Mouse (Mus musculus) cerebellum, postnatal 14 days (tissue): ENCODE results near the gene Aox3.
A peak's percentile ranks its signal among the peaks of the same experiment; 100 is the strongest.

Experiments used
- DNase-seq, 2 experiments: peaks; one replicate each; pipeline ENCODE4 v3.0.0; 2021; ENCODE audit warnings: mixed read lengths in 2 of 2

Aox3 gene

GRCm38 (mm10) chr1:58112880-58113279 lies at the start of gene Aox3:
Gene Aox3, plus strand, starts transcription at chr1:58113130.
- peak; percentile 92 to 96 for DNase-seq

DNA sequence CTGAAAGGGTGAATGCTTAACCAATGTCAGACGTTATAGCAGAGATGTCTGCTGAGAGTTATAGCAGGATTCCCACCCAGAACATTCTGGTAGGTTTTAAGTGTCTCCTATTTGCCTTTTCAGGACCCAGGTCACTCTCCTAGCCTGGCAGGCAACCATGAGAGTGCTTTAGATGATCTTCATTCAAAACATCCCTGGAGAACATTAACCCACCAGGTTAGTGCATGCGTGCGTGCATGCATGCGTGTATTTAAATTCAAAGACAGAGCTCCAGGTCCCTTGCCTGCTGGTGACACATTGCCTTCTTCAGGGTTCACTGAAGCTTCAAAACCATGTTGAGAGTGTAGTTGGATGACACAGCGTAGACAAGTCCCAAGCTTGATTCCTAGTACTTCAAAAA lies 47.8 kb upstream of the Aox3 start:
- no peak for DNase-seq

- no peak for DNase-seq
These were observed 47.3 kb upstream of the Aox3 start for GRCm38 (mm10) chr1:58065606-58066005.

GRCm38 (mm10) chr1:58069181-58069580 lies 43.7 kb upstream of the Aox3 start:
- no peak for DNase-seq

- DNase-seq, result no peak
These were observed 42.8 kb upstream of the Aox3 start for GRCm38 (mm10) chr1:58070091-58070490.

GRCm38 (mm10) chr1:58071006-58071405 lies 41.9 kb upstream of the Aox3 start:
- DNase-seq, result no peak

DNA sequence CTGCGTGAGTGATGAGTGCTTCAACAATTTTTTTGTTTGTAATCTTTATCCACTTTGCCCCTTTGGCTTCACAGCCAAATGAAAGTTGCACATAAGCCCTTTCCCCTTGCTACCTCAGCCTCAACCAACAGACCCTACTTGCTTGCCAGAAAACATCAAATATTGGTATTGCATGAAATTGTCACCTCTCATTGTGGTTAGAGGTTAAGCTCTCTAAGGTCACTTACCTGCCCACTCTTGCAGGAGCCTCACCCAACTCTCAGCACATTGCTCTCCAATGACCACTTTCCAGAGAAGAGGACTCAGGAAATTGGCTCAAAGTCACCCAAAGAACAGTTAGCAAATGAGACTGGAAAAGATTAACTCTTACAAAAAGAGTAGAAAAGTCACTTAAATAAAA lies 41.4 kb upstream of the Aox3 start:
- no peak for DNase-seq

DNA sequence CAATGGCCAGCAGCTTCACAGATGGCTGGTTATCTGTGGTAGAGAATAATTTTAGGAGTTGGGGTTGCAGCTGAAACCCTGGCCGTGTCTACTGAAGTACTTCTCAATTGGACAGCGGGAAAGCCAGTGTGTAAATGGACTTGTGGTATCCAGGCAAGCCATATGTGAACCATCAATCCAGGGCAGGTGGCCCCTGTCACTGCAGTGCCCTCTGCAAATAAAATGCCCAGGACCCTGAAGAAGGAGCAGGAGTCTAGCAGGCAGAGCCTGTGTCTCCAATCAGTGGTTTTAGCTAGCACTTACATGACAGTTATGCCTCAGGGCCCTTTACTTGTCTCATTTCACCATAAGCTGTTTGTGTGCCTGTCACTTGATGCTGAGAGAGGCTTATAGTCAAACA lies 40.5 kb upstream of the Aox3 start:
- no peak for DNase-seq

GRCm38 (mm10) chr1:58072991-58073730 lies 39.8 kb upstream of the Aox3 start:
- DNase-seq, result no peak

DNA sequence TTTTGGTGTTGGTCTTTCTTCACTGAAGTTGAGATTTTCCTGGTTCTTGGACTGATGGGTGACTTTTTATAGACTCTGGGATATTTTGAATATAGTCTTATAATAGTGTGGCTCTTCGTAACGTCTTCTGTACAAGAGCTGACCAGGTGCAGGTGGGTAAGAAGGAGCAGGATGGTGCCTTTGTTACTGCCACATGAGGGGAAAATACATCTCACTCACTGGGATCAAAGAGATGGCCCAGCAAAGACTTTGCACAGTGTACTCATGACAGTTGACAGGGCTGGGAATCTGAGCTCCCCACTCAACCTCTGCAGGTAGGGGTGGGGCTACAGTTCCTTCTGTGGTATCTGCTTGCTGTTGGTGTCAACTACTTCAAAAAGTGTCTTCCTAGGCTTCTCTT lies 38.7 kb upstream of the Aox3 start:
- DNase-seq, result no peak

DNA sequence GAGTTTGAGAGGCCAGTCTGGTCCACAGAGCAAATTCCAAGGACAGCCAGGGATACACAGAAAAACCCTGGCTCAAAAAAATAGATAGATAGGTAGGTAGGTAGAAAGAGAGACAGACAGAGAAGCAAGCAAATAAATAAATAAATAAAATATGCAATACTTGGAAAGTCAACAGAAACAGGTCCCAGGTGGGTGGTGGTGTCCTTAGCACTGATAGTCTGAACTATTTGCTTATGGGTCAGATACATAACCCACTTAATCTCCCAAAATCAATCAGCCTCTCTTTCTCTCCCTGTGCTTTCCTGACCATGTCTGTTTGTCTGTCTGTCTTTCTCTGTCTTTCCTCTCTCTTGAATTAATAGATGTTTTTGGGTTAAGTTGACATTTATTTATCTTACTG lies 35.0 kb upstream of the Aox3 start:
- DNase-seq, result no peak

DNA sequence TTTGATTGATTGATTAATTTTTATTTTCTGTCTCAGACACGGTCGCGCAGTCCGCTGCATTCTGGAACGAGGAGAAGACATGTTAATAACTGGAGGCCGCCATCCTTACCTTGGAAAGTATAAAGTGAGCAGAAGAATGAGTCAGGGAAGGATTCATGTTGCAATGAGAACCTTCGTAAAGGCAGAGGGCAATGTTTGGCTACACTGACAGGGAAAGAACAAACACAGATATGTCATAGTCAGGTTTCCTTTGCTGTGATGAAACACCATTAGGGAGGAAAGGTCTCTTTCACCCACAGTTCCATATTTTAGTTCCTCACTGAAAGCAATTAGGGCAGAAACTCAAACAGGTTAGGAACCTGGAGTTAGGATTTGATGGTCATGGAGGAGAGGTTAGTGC lies 34.5 kb upstream of the Aox3 start:
- DNase-seq, result no peak

- DNase-seq, result peak; percentile 11
These were observed 33.2 kb upstream of the Aox3 start for GRCm38 (mm10) chr1:58079689-58080088.

GRCm38 (mm10) chr1:58080446-58080845 lies 32.5 kb upstream of the Aox3 start:
- no peak for DNase-seq

DNA sequence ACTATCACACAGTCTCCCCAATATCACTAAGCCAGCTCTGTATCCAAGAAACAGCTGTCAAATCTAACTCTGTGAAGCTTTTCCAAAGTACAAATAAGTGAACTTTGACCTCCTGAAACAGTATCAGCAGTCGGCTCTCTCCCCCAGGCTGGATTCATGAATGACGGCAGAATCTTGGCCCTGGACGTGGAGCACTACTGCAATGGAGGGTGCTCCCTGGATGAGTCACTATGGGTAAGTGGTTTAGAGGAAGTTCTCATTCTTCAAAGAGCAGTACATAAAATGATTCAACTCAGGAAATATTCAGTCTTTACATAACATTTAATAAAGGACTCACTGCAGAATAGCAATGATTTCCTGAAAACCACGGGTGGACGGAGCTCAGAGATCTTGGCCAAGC lies 31.6 kb upstream of the Aox3 start:
- DNase-seq, result no peak

- DNase-seq, result peak; percentile 12 to 14
These were observed 23.6 kb upstream of the Aox3 start for GRCm38 (mm10) chr1:58089316-58089715.

GRCm38 (mm10) chr1:58090191-58090590 lies 22.7 kb upstream of the Aox3 start:
- no peak for DNase-seq

DNA sequence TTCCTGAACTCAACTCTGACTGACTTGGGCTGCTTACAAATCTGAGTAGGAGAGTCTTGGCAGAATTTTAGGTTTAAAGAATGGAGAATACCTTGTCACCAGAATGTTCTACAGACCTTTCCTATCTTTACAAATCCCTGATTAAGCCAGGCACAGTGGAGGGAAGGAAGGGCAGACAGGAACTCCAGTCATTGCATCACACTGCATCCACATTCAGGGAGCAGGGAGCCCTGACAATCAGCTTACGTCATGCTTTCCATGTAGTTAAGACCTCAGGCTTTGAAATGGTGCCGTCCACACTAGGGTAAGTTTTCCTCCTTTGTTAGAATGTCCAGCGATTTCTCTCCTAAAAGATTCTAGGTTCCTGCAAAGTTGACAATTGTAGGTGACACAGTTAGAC lies 21.7 kb upstream of the Aox3 start:
- DNase-seq, result no peak

DNA sequence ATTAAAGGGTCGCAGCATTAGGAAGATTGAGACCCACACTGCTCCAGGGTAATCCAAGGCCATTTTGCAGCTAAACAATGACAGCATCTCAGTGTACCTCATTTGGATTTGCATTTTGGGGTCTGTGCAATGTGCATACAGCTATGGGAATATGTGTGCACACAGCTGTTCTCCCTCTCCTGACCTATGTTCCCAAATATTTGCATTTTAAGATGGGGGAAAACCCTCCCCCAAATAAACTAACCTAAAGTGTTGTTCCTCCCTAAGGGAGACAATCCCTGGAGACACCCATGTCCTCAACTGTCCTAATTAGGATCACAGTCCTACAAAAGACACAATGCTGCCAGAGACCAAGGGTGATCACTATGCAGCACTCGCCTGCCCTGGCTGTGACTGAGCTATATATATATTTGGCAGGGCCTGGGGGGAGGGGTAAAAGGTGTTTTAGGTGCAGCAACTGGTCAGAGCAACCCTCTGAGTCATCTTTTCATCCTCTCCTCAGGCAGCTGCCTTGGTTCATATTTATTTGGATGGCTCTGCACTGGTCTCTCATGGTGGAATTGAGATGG lies 20.9 kb upstream of the Aox3 start:
- DNase-seq, result no peak

DNA sequence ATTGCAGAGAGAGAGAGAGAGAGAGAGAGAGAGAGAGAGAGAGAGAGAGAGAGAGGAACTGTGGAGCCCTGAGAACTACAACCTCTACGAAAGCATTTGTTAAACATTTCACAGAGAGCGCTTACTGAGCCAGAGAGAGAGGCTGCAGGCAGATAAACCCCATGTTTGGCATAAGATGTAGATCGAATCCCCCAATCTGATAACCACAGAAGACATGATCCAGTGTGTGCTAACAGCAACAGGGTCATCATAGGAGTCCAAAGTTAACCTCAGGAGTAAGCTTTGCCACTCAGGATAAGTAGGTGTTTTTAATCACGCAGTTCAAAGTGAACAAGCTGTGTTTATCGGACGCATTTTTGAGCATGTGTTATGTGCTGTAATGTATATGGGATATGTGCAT lies 15.6 kb upstream of the Aox3 start:
- DNase-seq, result no peak

- no peak for DNase-seq
These were observed 13.8 kb upstream of the Aox3 start for GRCm38 (mm10) chr1:58099119-58099518.

DNA sequence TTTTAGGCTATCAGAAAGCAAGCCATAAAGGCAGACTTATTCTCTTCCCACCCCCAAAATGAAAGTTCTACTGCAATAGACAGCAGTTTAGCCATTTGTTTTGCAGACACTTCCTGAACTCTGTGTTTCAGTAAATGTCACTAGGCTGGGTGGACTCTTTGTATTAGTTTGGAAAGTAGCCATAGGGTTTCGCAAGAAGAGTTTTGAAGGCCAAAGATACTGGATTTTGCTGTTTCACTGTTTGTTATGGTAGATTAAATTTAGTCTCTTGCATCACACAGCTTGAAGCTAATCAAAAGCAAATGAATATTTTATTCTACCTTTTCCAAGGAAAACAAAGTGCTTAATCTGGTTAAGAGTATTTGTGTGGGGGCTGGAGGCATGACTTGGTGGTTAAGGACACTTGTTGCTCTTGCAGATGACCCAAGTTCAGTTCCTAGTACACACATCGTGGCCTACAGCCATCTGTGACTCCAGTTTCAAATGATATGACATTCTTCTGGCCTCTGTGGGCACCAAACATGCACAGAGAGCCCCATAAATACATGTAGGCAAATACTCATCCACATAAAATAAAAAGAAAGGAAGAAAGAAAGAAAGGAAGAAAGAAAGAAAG lies 11.3 kb upstream of the Aox3 start:
- DNase-seq, result no peak

DNA sequence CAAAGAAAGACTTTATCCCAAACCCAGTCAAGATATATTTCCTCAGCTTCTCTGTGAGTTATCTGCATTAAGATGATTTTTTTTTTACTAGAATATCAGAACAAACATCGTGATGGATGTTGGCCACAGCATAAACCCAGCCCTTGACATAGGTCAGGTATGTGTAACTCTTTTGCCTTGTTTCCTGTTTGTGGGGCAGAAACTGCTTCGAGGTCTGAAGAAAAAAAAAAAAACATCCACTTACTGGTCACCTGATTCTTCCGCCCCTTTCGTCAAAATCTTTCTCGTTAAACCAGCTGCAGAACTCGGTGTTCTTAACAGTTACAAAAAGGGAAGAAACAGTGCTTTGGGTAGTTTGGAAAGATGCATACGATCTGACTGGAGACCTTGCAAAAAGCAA lies 10.4 kb upstream of the Aox3 start:
- no peak for DNase-seq

- no peak for DNase-seq
These were observed 7.2 kb upstream of the Aox3 start for GRCm38 (mm10) chr1:58105685-58106084.

- DNase-seq, result no peak
These were observed 5.9 kb upstream of the Aox3 start for GRCm38 (mm10) chr1:58107066-58107465.
